Mouse (Mus musculus) C2C12 (cell line): Measurements from ENCODE around the gene Wnt2b.

Experiments
- CTCF ChIP-seq: IDR thresholded peaks from one replicate; pipeline ENCODE4 v1.5.1; 2011; ENCODE audit not compliant: control insufficient read depth, insufficient read depth, insufficient read length
- FOSL1 ChIP-seq: IDR thresholded peaks from one replicate; pipeline ENCODE4 v1.8.0; 2011; ENCODE audit warnings: mild to moderate bottlenecking, low read length; ENCODE audit not compliant: poor library complexity, insufficient read depth, severe bottlenecking
- MYOD1 ChIP-seq: IDR thresholded peaks from one replicate; pipeline ENCODE4 v1.6.1; 2011; ENCODE audit warnings: low read depth; ENCODE audit not compliant: control insufficient read depth, insufficient read length
- MYOG ChIP-seq: IDR thresholded peaks from one replicate; pipeline ENCODE4 v1.6.1; 2011; ENCODE audit not compliant: control insufficient read depth, insufficient read length; ENCODE audit errors: extremely low read depth
- USF1 ChIP-seq: IDR thresholded peaks from one replicate; pipeline ENCODE4 v1.6.1; 2011; ENCODE audit warnings: low read depth, mild to moderate bottlenecking, control low read depth, moderate library complexity

DNA sequence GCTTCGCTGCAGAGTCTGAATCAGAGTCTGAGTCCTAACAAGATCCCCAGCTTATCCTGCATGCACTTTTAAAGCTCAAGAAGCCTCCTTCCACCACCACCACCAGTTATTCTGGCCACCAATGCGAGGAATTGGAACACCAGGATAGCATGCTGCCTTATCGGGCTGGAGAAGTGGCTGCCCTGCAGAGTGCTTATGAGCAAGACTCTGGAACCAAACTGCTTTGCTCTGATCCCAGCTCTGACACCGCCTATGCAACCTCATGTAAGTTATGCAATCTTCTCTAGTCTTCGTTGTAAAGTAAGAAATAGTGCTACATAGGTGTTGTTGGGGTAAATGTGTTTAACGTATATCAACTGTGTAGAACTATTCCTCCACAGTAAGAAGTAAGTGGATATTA lies 32.3 kb downstream of the Wnt2b start:
- TF ChIP-seq CTCF, result no peak
- no peak for TF ChIP-seq MYOG
- TF ChIP-seq MYOD1, result no peak
- TF ChIP-seq USF1, result no peak
- TF ChIP-seq FOSL1, result no peak
